Mouse (Mus musculus) midbrain, embryonic 10.5 days (tissue): ENCODE measurements around the gene Hmgxb4. TPM values are rescaled to one million over a fixed set of nuclear protein-coding genes. Genes with fewer than 3 reads are reported as not detected.

ENCODE experiments used
- DNase-seq: peaks from one replicate; pipeline ENCODE4 v3.0.0-alpha.2; 2017; ENCODE audit warnings: low spot score
- H3K27ac ChIP-seq: fragments of 300-500 bp; sonication (generic); replicated peaks from 2 replicates; pipeline ENCODE4 v1.5.1; 2016; ENCODE audit warnings: mild to moderate bottlenecking
- H3K27me3 ChIP-seq: fragments of 300-500 bp; sonication (generic); 2 replicates; pipeline ENCODE4 v1.6.1; 2016; ENCODE audit warnings: low read depth, mild to moderate bottlenecking; ENCODE audit not compliant: poor library complexity, severe bottlenecking
- H3K36me3 ChIP-seq: fragments of 300-500 bp; sonication (generic); 2 replicates; pipeline ENCODE4 v1.6.1; 2016; ENCODE audit warnings: mild to moderate bottlenecking, moderate library complexity
- H3K4me1 ChIP-seq: fragments of 300-500 bp; sonication (generic); 2 replicates; pipeline ENCODE4 v1.6.1; 2016
- H3K4me3 ChIP-seq: fragments of 300-500 bp; sonication (generic); 2 replicates; pipeline ENCODE4 v1.5.1; 2016; ENCODE audit warnings: mild to moderate bottlenecking, moderate library complexity
- H3K9me3 ChIP-seq: fragments of 300-500 bp; sonication (generic); replicated peaks from 2 replicates; pipeline ENCODE4 v1.6.1; 2016; ENCODE audit warnings: mild to moderate bottlenecking
- WGBS: fragments of 180-500 bp; shearing (Covaris S2); methylation state at CpG from one replicate; pipeline ENCODE4 v1.1.7; 2016; 5-methylcytosine and 5-hydroxymethylcytosine counted together
- polyA plus RNA-seq: library from polyadenylated mRNA; unstranded; fragments of >200 nt; fragmentation: Nextera tagmentation; extraction: Ambion mirVana; gene quantifications from 2 replicates; pipeline ENCODE4 v1.2.1, GENCODE M21; 2016

Hmgxb4 gene
- polyA plus RNA-seq, 1 experiment from 2014 or later, result 45.6 TPM

DNA sequence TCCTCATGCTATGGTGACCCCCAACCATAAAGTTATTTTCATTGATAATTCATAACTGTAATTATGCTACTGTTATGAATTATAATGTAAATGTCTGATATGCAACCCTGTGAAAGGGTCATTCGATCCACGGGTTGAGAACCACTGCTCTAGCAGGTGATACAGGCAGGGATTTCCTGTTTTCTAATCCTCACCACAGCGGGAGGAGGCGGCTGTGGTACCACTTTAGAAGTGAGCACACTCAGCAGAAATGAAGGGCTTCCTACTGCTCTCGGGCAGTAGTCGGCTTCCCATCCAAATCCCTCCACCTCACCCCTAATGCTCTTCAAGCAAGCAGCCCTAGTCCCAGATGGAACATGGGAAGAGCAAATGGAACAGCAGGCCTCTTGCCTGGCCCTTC is 66.9 kb downstream of the Hmgxb4 start:
- DNase-seq, result no peak
- no peaks in the 10 kb centered on the region for H3K4me1 ChIP-seq
- H3K27ac ChIP-seq, result no peak overlapping the region
- no peak overlapping the region for H3K4me3 ChIP-seq
- no peaks in the 10 kb centered on the region for H3K9me3 ChIP-seq
- 82% methylated on average over 6 of the region's 6 CpGs for WGBS
- no peaks in the 10 kb centered on the region for H3K27me3 ChIP-seq
- peaks cover 38% of the 10 kb centered on the region for H3K36me3 ChIP-seq

DNA sequence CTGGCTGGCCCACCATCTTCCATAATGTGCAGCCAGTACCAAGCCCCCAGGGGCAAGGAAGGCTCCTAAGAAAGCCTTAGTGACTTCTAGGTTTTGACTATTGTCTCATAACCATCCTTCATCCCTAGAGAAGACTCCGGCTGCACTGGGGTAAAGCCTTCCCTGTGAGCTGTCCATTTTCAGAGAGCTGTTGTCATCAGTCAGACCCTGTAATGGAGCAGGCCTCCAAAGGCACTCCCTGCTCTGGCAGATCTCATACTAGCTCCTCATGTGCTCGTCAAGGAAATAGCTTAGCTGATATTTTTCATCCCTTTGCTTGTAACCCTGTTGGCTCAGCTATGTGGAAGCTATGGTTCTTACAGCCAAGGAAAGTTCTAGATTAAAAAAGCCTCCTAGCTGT is 67.7 kb downstream of the Hmgxb4 start:
- no peak for DNase-seq
- no peaks in the 10 kb centered on the region for H3K27me3 ChIP-seq
- peaks cover 44% of the 10 kb centered on the region for H3K36me3 ChIP-seq
- H3K4me1 ChIP-seq, result no peaks in the 10 kb centered on the region
- H3K4me3 ChIP-seq, result no peak overlapping the region
- 89% methylated on average over 2 of the region's 2 CpGs for WGBS
- H3K9me3 ChIP-seq, result no peaks in the 10 kb centered on the region
- no peak overlapping the region for H3K27ac ChIP-seq

DNA sequence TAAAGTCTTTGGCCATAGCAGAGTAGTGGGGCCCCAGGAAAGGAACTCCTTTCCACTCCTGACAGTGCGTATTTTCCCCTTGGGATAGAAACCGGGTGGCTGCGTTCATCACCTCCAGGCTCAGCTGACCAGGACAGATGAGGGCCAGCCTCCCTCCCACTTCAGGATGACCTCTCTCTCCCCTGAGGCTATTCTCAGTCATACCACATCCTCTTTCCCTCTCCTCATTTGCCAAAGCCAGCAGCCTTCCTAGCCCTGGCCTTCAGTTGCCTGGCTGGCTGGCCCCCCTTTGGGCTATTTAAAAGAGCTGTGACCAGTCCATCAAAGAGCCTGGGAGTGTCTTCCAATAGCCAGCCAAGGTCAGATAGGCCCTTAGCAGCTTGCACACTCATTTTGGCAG is 70.1 kb downstream of the Hmgxb4 start:
- no peak for DNase-seq
- Histone ChIP-seq H3K4me1 (no peaks in the 10 kb centered on the region), H3K36me3 (peaks cover 37% of the 10 kb centered on the region), H3K4me3 (no peak overlapping the region), H3K27ac (no peak overlapping the region), H3K27me3 (no peaks in the 10 kb centered on the region), H3K9me3 (no peaks in the 10 kb centered on the region)
- 82% methylated on average over 3 of the region's 3 CpGs for WGBS

DNA sequence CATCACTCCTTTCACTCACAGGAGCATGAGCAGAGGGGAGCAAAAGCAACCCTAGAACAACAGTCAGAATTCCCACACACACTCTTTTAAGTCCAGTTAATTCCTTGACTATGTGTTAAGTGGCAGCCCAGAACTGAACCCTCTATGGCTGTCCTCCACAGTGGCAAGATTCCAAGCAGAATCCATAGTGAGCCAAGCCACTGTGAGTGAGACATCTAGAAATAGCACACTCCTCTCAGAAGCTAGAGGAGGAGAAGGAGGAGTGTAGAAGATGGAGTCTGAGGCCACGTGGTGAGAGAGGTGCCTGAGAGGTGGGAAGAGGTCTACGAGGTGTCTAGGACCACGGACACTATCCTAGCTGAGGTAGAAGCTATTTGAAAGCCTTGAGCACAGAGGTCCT is 71.6 kb downstream of the Hmgxb4 start:
- WGBS, result 86% methylated on average over 3 of the region's 3 CpGs
- no peak for DNase-seq
- no peaks in the 10 kb centered on the region for H3K27me3 ChIP-seq

DNA sequence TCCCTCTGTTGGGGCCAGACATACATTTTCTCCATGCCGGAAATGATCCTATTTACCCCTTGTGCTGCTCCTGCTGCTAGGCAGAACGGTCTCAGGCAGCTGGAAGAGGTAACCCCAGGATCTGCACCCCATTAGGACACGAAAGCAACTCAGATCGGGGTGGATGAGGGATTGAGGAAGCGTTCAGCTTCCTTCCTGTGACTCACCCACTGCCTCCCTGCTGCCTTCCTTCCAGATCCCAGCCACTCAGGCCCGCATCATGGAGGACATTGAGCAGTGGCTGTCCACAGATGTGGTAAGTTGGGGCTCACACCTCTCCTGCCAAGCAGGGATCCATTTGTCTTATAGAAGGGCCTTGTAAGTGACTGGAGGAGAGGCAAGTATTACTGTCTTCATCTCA is 74.1 kb downstream of the Hmgxb4 start:
- no peaks in the 10 kb centered on the region for H3K27me3 ChIP-seq
- no peak overlapping the region for H3K27ac ChIP-seq
- H3K4me1 ChIP-seq, result no peaks in the 10 kb centered on the region
- no peak overlapping the region for H3K4me3 ChIP-seq
- H3K9me3 ChIP-seq, result no peaks in the 10 kb centered on the region
- WGBS, result 86% methylated on average over 6 of the region's 6 CpGs
- H3K36me3 ChIP-seq, result peaks cover 29% of the 10 kb centered on the region
- DNase-seq, result no peak

More for the DNA sequence above, 71.6 kb downstream of the Hmgxb4 start:
- no peaks in the 10 kb centered on the region for H3K9me3 ChIP-seq
- H3K36me3 ChIP-seq, result peaks cover 29% of the 10 kb centered on the region
- no peaks in the 10 kb centered on the region for H3K4me1 ChIP-seq
- H3K27ac ChIP-seq, result no peak overlapping the region
- no peak overlapping the region for H3K4me3 ChIP-seq

DNA sequence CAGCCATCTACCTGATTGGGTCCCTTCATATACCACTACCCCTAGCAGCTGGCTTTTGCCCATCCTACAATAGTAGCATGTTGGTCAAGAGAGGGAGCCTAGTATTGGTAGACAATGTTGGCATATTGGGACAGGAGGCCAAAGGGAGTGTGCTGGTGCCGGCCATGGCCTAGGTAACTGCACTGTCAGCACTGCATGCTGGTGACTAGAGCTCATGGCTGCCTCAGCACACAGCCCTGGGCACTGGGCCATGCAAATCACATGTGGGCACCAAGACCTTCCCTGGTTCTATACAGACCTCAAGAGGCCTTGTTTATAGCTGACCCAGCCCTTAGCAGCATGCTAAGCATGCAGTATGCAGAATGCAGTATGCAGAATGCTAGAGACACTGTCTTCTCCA is 77.1 kb downstream of the Hmgxb4 start:
- no peaks in the 10 kb centered on the region for H3K27me3 ChIP-seq
- H3K9me3 ChIP-seq, result no peaks in the 10 kb centered on the region
- no peak overlapping the region for H3K27ac ChIP-seq
- WGBS, result 94% methylated on average over 1 of the region's 1 CpGs
- H3K4me3 ChIP-seq, result no peak overlapping the region
- DNase-seq, result no peak
- H3K4me1 ChIP-seq, result no peaks in the 10 kb centered on the region
- peaks cover 13% of the 10 kb centered on the region for H3K36me3 ChIP-seq

DNA sequence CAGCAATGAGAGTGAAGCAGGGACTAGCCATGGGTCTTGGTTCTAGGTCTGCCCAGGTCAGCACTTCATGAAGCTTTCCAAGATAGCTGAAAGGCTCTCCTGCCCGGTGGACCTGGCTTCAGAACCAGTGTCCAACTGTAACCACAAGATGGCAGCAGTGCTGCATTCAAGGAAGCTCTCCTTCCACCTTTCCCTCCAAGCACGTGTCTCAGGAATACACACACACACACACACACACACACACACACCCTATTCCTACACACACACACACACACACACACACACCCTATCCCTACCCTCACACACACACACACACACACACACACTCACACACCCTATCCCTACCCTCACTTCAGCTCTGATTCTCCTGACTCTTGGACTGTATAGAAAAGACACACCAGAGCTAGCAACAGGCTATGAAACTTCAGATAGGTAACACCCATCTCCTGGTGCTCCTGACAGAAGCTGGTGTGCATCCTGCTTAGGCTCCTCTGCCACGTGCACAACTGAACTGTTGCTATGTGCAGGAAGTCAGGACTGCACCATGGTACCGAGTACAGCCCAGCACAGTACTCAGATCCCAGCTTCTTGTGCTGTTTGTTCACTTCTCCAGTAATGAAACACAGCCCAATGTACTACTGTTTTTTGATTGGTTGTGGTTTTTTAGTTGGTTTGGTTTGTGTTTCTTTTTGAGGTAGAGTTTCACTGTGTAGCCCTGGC is 78.6 kb downstream of the Hmgxb4 start:
- Histone ChIP-seq H3K4me3 (no peak overlapping the region), H3K36me3 (0 out of 2 replicates have a peak, but pooled peaks cover 9% of the 10 kb centered on the region), H3K27ac (no peak overlapping the region), H3K27me3 (no peaks in the 10 kb centered on the region), H3K9me3 (no peaks in the 10 kb centered on the region), H3K4me1 (no peaks in the 10 kb centered on the region)
- 28% methylated on average over 4 of the region's 4 CpGs for WGBS
- DNase-seq, result peak; percentile 80

DNA sequence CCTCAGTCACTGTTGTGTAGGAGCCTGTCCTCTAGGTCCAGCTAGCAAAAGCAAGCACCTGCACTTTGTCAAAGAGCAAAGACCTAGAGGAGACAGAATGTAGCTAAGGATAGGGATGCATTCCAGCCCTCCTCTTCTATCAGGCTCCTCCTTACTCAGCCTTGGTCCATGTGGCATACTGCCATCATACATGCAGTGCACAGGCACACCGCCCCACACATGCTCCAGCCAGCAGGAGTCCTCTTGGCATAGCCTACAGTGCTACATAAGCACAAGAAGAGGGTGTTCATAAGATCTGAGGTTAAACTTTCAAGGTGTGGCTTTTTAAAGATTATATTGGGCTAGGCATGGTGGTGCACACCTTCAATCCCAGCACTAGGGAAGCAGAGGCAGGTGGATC is 81.7 kb downstream of the Hmgxb4 start:
- H3K4me1 ChIP-seq, result no peaks in the 10 kb centered on the region
- no peak overlapping the region for H3K27ac ChIP-seq
- no peaks in the 10 kb centered on the region for H3K36me3 ChIP-seq
- no peaks in the 10 kb centered on the region for H3K27me3 ChIP-seq
- no peak overlapping the region for H3K4me3 ChIP-seq
- H3K9me3 ChIP-seq, result no peaks in the 10 kb centered on the region
- no peak for DNase-seq
- 88% methylated on average over 1 of the region's 1 CpGs for WGBS

DNA sequence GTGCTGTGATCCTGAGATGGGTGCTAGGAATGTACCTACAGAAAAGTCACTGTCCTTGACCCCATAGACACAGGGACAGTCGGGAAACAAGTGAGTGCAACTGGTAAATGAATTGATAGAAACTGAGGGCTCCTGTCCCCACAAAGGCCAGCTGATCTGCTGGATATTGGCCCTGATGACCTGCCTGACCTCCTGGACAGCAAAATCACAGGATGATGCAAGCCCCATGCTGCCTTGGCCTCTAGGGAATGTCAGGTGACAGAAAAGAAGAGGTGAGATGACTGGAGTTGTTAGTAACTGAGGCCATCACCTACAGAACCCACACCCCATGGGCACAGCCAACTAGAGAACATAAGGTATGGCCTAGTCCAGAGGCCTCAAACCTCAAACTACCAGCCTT is 85.1 kb downstream of the Hmgxb4 start:
- Histone ChIP-seq H3K27ac (no peak overlapping the region), H3K4me1 (peaks cover under 1% of the 10 kb centered on the region), H3K9me3 (no peaks in the 10 kb centered on the region), H3K27me3 (no peaks in the 10 kb centered on the region), H3K36me3 (no peaks in the 10 kb centered on the region), H3K4me3 (no peak overlapping the region)
- no peak for DNase-seq
- 93% methylated on average over 1 of the region's 1 CpGs for WGBS

DNA sequence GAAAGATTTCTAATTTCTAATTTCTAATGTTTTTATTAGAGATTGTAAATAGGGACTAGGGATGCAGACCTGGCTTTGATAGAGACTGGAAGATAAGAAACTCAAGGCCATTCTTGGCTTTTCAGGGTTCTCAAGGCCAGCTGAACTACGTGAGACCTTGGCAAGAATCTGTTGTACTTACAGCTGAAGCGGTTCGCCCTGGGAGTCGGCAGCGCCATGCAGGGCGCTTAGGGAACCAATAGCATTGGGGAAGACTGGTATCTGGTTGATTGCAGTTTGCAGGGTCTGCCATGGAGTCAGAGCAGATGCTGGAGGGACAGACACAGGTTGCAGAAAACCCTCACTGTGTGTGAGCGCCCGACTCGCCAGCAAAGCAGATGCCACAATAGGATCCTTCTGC is 85.7 kb downstream of the Hmgxb4 start:
- Histone ChIP-seq H3K4me1 (peaks cover 7% of the 10 kb centered on the region), H3K36me3 (no peaks in the 10 kb centered on the region), H3K27me3 (no peaks in the 10 kb centered on the region), H3K27ac (no peak overlapping the region), H3K4me3 (no peak overlapping the region), H3K9me3 (no peaks in the 10 kb centered on the region)
- WGBS, result 93% methylated on average over 9 of the region's 9 CpGs
- DNase-seq, result no peak

Other genes starting within 250 kb of the Hmgxb4 start
- not detected in 2 replicates for gene Isx, start 120.2 kb upstream of the Hmgxb4 start, polyA plus RNA-seq
- 31.3 and 33.9 TPM in 2 replicates for gene Tom1, start 40.3 kb downstream of the Hmgxb4 start, polyA plus RNA-seq
- gene Hmox1, start 100.3 kb downstream of the Hmgxb4 start, polyA plus RNA-seq, result 20.5 and 21.0 TPM in 2 replicates
- gene Mcm5, start 116.2 kb downstream of the Hmgxb4 start, polyA plus RNA-seq, result 279 and 327 TPM in 2 replicates
- gene Rasd2, start 220.6 kb downstream of the Hmgxb4 start, polyA plus RNA-seq, result 0.09 and 0.32 TPM in 2 replicates